Mouse (Mus musculus) hindbrain, embryonic 12.5 days (tissue): Measurements from ENCODE around the gene Cops6. TPM values are rescaled to one million over a fixed set of nuclear protein-coding genes. Genes with fewer than 3 reads are reported as not detected.

Source experiments
- ATAC-seq: fragments of 200-750 bp; cut with Nextera tagmentation; 2 replicates; pipeline ENCODE4 v1.8.0; 2017; ENCODE audit warnings: moderate TSS enrichment; ENCODE audit not compliant: low FRiP score
- H3K27ac ChIP-seq: fragments of 300-500 bp; sonication (generic); 2 replicates; pipeline ENCODE4 v1.5.1; 2016; ENCODE audit warnings: mild to moderate bottlenecking
- H3K27me3 ChIP-seq: fragments of 300-500 bp; sonication (generic); 2 replicates; pipeline ENCODE4 v1.6.1; 2016; ENCODE audit warnings: mild to moderate bottlenecking
- H3K36me3 ChIP-seq: fragments of 300-500 bp; sonication (generic); 2 replicates; pipeline ENCODE4 v1.6.1; 2016; ENCODE audit warnings: mild to moderate bottlenecking
- H3K4me1 ChIP-seq: fragments of 300-500 bp; sonication (generic); 2 replicates; pipeline ENCODE4 v1.6.1; 2016
- H3K4me2 ChIP-seq: fragments of 300-500 bp; sonication (generic); replicated peaks from 2 replicates; pipeline ENCODE4 v1.6.1; 2016; ENCODE audit warnings: mild to moderate bottlenecking
- H3K4me3 ChIP-seq: fragments of 300-500 bp; sonication (generic); 2 replicates; pipeline ENCODE4 v1.5.1; 2016; ENCODE audit warnings: mild to moderate bottlenecking
- H3K9ac ChIP-seq: fragments of 300-500 bp; sonication (generic); 2 replicates; pipeline ENCODE4 v1.6.1; 2016; ENCODE audit warnings: mild to moderate bottlenecking, moderate library complexity
- H3K9me3 ChIP-seq: fragments of 300-500 bp; sonication (generic); replicated peaks from 2 replicates; pipeline ENCODE4 v1.6.1; 2016; ENCODE audit warnings: mild to moderate bottlenecking
- WGBS: fragments of 180-500 bp; shearing (Covaris S2); methylation state at CpG from one replicate; pipeline ENCODE4 v1.1.7; 2016; 5-methylcytosine and 5-hydroxymethylcytosine counted together
- polyA plus RNA-seq: library from polyadenylated mRNA; unstranded; fragments of >200 nt; fragmentation: Nextera tagmentation; extraction: Ambion mirVana; gene quantifications from 2 replicates; pipeline ENCODE4 v1.2.1, GENCODE M21; 2016

The Cops6 gene
- polyA plus RNA-seq, 1 experiment from 2014 or later: 286 TPM

DNA sequence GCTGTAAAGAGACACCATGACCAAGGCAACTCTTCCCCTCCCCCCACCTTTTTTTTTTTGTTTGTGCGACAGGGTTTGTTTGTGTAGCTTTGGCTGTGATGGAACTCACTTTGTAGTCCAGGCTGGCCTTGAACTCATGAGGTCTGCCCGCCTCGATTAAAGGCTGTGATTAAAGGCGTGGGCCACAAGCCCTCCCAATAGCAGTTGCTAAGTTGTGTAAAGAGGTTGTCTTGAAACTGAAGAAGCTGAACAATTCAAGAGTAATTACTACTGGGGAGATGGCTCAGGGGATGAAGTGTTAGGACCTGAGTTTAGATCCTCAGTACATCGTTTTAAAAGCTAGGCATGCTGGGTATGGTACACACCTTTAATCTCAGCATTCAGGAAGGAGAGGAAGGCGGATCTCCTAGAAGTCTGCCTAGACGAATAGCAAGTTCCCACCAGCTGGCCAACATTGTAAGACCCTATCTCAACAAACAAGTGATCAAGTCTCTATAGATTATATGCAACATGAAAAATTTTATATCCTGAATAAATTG, 578 bp upstream of the Cops6 start:
- peak overlapping the region; percentile 77 for H3K4me3 ChIP-seq
- H3K27me3 ChIP-seq: no peaks in the 10 kb centered on the region
- no peaks in the 10 kb centered on the region for H3K9me3 ChIP-seq
- peak overlapping the region; percentile 80 for H3K27ac ChIP-seq
- H3K36me3 ChIP-seq: peaks cover 30% of the 10 kb centered on the region
- peaks cover 16% of the 10 kb centered on the region for H3K4me1 ChIP-seq
- peak overlapping the region; percentile 82 for H3K4me2 ChIP-seq
- ATAC-seq: peak; percentile 1; the same call in 1 of the 2 replicates
- WGBS: 75% methylated on average over 7 of the region's 7 CpGs
- H3K9ac ChIP-seq: 0 out of 2 replicates have a peak overlapping the region, but pooled peaks have one; percentile 84

- peaks cover 57% of the 10 kb centered on the region for H3K36me3 ChIP-seq
- ATAC-seq: no peak
- 75% methylated on average over 6 of the region's 6 CpGs for WGBS
- no peak overlapping the region for H3K27ac ChIP-seq
- no peak overlapping the region for H3K4me3 ChIP-seq
- no peak overlapping the region for H3K4me2 ChIP-seq
- H3K27me3 ChIP-seq: no peaks in the 10 kb centered on the region
- peaks cover 16% of the 10 kb centered on the region for H3K4me1 ChIP-seq
- H3K9me3 ChIP-seq: no peaks in the 10 kb centered on the region
- H3K9ac ChIP-seq: no peak overlapping the region
Measured at GRCm38 (mm10) chr5:138163046-138163445, 2.2 kb downstream of the Cops6 start.

GRCm38 (mm10) chr5:138163610-138164009, 2.7 kb downstream of the Cops6 start:
- no peak overlapping the region for H3K9ac ChIP-seq
- H3K4me2 ChIP-seq: no peak overlapping the region
- ATAC-seq: no peak
- H3K4me1 ChIP-seq: peaks cover 16% of the 10 kb centered on the region
- no peaks in the 10 kb centered on the region for H3K27me3 ChIP-seq
- H3K36me3 ChIP-seq: peaks cover 63% of the 10 kb centered on the region
- no peak overlapping the region for H3K27ac ChIP-seq
- no peak overlapping the region for H3K4me3 ChIP-seq
- no peaks in the 10 kb centered on the region for H3K9me3 ChIP-seq
- WGBS: 71% methylated on average over 10 of the region's 10 CpGs

DNA sequence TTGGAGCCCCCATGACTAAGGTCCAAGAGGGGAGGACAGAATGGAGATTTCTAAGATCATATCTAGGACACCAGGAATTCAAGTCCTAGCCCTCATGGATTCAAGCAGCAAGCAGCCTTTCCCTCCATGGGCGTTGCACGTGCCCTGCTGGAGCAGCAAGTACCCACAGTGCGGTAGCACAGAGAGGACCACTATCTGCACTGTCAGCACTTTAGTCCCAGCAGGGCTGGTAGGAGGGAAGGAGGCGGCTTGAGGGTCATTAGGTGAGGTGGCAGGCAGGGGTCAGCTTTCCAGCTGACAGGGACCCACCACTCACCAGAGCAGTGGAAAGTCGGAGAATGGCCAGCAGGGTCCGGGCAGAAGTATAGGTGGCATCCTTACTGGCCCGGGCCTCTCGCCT, 4.7 kb downstream of the Cops6 start:
- Histone ChIP-seq H3K9ac (no peak overlapping the region), H3K4me1 (peaks cover 24% of the 10 kb centered on the region), H3K27me3 (no peaks in the 10 kb centered on the region), H3K4me3 (0 out of 2 replicates have a peak overlapping the region, but pooled peaks have one; percentile 2), H3K27ac (no peak overlapping the region), H3K4me2 (no peak overlapping the region), H3K9me3 (no peaks in the 10 kb centered on the region), H3K36me3 (peaks cover 70% of the 10 kb centered on the region)
- WGBS: 80% methylated on average over 8 of the region's 8 CpGs
- no peak for ATAC-seq

DNA sequence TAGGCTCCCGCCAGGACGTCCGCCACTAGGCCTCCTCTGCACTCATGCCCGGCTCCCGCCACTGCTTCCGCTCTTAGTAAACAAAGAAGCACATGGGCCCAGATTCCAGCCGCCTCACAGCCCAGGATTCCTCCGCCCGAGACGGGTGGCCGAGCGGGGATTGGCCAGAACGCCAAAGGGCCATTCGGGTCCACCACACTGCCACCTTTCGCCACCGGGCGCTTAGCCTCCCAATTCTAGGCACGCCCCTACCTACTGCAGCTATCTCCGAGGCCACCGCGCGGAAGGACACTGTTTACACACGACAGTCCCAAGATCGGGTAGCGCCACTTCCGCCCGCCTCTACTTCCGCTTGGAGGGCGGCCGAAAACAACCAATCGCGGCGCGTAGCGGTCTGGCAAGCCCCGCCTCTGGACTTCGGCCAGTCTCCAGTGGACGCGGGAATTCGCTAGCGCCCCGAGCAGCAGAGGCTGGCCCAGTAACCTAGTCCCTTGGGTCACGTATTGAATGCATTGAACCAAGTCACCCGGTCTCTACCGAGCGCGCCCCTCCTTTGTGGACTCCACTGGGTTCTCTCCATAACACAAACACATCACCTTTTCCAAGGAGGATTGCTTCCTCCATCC, 10.2 kb downstream of the Cops6 start:
- Histone ChIP-seq H3K9me3 (no peaks in the 10 kb centered on the region), H3K9ac (peak overlapping the region; percentile 81), H3K4me1 (peaks cover 22% of the 10 kb centered on the region), H3K27me3 (no peaks in the 10 kb centered on the region), H3K4me3 (peak overlapping the region; percentile 74), H3K4me2 (peak overlapping the region; percentile 92), H3K27ac (peak overlapping the region; percentile 89), H3K36me3 (peaks cover 49% of the 10 kb centered on the region)
- WGBS: under 1% methylated on average over 47 of the region's 47 CpGs
- ATAC-seq: peak; percentile 90

GRCm38 (mm10) chr5:138171695-138172491, 11.0 kb downstream of the Cops6 start, which contains the start of the genes Ap4m1 and Mcm7:
Gene Ap4m1, plus strand, starts transcription at chr5:138172002.
Gene Mcm7, minus strand, starts transcription at chr5:138172422.
- peaks cover 48% of the 10 kb centered on the region for H3K36me3 ChIP-seq

GRCm38 (mm10) chr5:138173217-138173616, 12.3 kb downstream of the Cops6 start:
- Histone ChIP-seq H3K4me2 (peak overlapping the region; percentile 92), H3K27me3 (no peaks in the 10 kb centered on the region), H3K4me3 (peak overlapping the region; percentile 74; the same call in 1 of the 2 replicates), H3K27ac (no peak overlapping the region), H3K9me3 (no peaks in the 10 kb centered on the region), H3K4me1 (peaks cover 22% of the 10 kb centered on the region), H3K9ac (no peak overlapping the region), H3K36me3 (peaks cover 48% of the 10 kb centered on the region)
- 80% methylated on average over 3 of the region's 3 CpGs for WGBS
- ATAC-seq: no peak

More at GRCm38 (mm10) chr5:138171695-138172491, 11.0 kb downstream of the Cops6 start, which contains the start of the genes Ap4m1 and Mcm7:
- WGBS: under 1% methylated on average over 54 of the region's 54 CpGs
- Histone ChIP-seq H3K9ac (peak within 1 kb of the TSS; percentile 81), H3K9me3 (no peaks in the 10 kb centered on the region), H3K27me3 (no peaks in the 10 kb centered on the region), H3K4me1 (peaks cover 22% of the 10 kb centered on the region), H3K4me2 (peak within 1 kb of the TSS; percentile 92), H3K4me3 (peak within 1 kb of the TSS; percentile 74), H3K27ac (peak within 1 kb of the TSS; percentile 89)
- peak; percentile 92 for ATAC-seq

DNA sequence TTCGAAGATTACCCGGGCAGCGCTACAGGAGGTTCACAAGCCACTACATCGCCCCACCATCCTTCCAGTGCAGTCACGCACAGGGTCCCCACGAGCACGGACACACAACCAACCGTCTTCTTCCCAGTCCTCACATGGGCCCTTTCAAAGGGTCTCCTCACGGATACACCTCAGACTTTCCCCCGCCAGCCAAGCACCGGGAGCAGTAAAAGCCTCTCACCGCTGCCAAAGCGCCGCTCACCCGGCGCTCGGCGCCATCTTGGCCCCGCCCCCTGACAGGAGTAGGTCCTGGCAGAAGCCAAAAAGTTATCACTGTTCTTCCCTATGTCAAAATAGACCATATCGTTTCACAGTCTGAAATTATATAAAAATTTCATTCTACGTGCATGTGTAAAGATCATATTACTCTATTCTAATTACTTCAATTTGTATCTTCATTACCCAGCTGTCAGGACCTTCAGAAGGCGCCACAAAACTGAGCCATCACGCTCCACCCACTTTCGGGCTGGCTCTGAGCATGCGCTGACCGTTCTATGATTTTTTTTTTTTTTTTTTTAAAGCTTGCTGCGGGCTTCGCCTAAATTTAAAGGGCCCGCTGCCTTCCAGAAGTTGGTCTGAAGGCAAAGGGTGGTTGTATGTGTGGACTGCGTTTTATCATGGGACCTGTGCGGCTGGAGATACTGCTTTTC, 26.2 kb downstream of the Cops6 start, which contains the start of the genes Taf6 and Cnpy4:
Gene Taf6, minus strand, starts transcription at position 502 of the 689 bp plus-strand sequence.
Gene Cnpy4, plus strand, starts transcription at position 536 of the 689 bp plus-strand sequence.
- under 1% methylated on average over 31 of the region's 31 CpGs for WGBS
- Histone ChIP-seq H3K9ac (peak within 1 kb of the TSS; percentile 85), H3K36me3 (peaks cover 46% of the 10 kb centered on the region), H3K27me3 (no peaks in the 10 kb centered on the region), H3K4me1 (peaks cover 19% of the 10 kb centered on the region), H3K4me2 (peak within 1 kb of the TSS; percentile 63), H3K9me3 (no peaks in the 10 kb centered on the region), H3K27ac (peak within 1 kb of the TSS; percentile 78), H3K4me3 (peak within 1 kb of the TSS; percentile 72)
- peak; percentile 82 for ATAC-seq

GRCm38 (mm10) chr5:138187661-138188306, 26.9 kb downstream of the Cops6 start:
- peak overlapping the region; percentile 72 for H3K4me3 ChIP-seq
- no peaks in the 10 kb centered on the region for H3K9me3 ChIP-seq
- peaks cover 45% of the 10 kb centered on the region for H3K36me3 ChIP-seq
- H3K4me1 ChIP-seq: peaks cover 19% of the 10 kb centered on the region
- under 1% methylated on average over 10 of the region's 10 CpGs for WGBS
- peak; percentile 86 for ATAC-seq
- peak overlapping the region; percentile 69 for H3K27ac ChIP-seq
- peak overlapping the region; percentile 85 for H3K9ac ChIP-seq
- H3K4me2 ChIP-seq: peak overlapping the region; percentile 63
- no peaks in the 10 kb centered on the region for H3K27me3 ChIP-seq

DNA sequence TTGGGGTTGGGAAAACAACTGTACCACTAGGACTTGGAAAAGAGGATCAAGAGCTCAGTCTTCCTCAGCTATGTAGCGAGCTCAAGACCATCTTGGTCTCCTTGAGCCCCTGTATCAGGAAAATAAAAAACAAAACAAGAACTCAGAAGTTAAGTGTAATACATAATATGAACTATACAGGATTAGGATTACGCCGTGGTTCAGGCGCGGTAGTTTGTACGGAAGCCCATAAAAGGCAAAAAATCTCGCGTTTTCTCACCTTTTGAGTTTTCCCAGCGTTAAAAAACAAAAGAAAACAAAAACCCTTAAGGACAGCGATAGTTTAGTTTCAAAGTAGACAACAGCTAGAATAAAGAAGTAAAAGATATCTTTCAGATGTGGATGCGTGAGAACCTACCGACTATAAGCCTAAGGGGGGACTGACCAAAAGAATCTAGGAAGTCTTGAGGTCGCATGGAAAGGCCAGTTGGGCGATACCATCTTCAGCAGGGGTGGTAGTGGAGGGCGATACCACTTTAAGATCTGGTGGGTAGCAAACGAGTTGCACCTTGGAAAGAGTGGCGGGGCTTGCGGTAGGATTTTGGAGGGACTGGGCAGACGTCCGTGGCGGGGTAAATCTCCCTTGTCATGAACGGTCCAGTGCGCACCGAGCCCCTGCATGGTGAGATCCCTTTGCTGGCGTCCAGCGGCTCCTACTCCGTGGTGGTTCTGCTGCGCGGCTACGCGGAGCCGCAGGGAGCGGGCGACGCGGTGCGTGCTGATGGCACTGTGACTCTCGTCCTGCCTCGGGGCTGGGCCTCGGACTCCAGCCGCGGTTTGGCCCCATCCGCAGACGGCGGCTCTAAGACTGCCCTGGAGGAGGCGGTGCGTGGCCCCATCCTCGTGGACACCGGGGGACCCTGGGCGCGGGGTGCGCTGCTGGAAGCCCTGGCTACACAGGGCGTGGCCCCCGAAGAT, 33.2 kb downstream of the Cops6 start, which contains the start of gene Mblac1:
Gene Mblac1, plus strand, starts transcription at position 544 of the 957 bp plus-strand sequence.
- Histone ChIP-seq H3K27ac (peak within 1 kb of the TSS; percentile 91), H3K9ac (peak within 1 kb of the TSS; percentile 93), H3K36me3 (peaks cover 36% of the 10 kb centered on the region), H3K4me3 (peak within 1 kb of the TSS; percentile 74), H3K4me1 (peaks cover 10% of the 10 kb centered on the region), H3K4me2 (peak within 1 kb of the TSS; percentile 96), H3K27me3 (no peaks in the 10 kb centered on the region), H3K9me3 (no peaks in the 10 kb centered on the region)
- ATAC-seq: peak; percentile 87
- 8% methylated on average over 54 of the region's 54 CpGs for WGBS
